Mouse (Mus musculus): ENCODE measurements around the gene Omg. TPM values are rescaled to one million over a fixed set of nuclear protein-coding genes. Genes with fewer than 3 reads are reported as not detected.

Omg gene
- not detected in 2 replicates for polyA plus RNA-seq (2012)

GRCm38 (mm10) chr11:79503845-79504244 lies at the start of gene Omg:
Gene Omg, minus strand, starts transcription at chr11:79504084.
- no peaks in the 10 kb centered on the region for H3K27me3 ChIP-seq (ENCODE audit: control insufficient read depth)
- H3K36me3 ChIP-seq (ENCODE audit: control insufficient read depth) = no peaks in the 10 kb centered on the region
- H3K4me1 ChIP-seq (ENCODE audit: control insufficient read depth) = no peaks in the 10 kb centered on the region
- TF ChIP-seq GATA1 (IDR thresholded peaks at IDR 0.05; ENCODE audit: low read length) (no peak), TAL1 (IDR thresholded peaks at IDR 0.05; ENCODE audit: low read length) (no peak)
- no peaks in the 10 kb centered on the region for H3K9me3 ChIP-seq (ENCODE audit: control insufficient read depth, low read length)
- H3K4me3 ChIP-seq (replicated peaks) = no peak within 1 kb of the TSS

- no peaks in the 10 kb centered on the region; the same call in none of the 2 replicates for H3K4me1 ChIP-seq (ENCODE audit: control insufficient read depth)
- TF ChIP-seq GATA1 (IDR thresholded peaks at IDR 0.05; ENCODE audit: low read length) (no peak), TAL1 (IDR thresholded peaks at IDR 0.05; ENCODE audit: low read length) (no peak)
- H3K4me3 ChIP-seq (replicated peaks) = no peak overlapping the region
- no peaks in the 10 kb centered on the region for H3K9me3 ChIP-seq (ENCODE audit: control insufficient read depth, low read length)
- no peaks in the 10 kb centered on the region for H3K27me3 ChIP-seq (ENCODE audit: control insufficient read depth)
- peaks cover 12% of the 10 kb centered on the region for H3K36me3 ChIP-seq (ENCODE audit: control insufficient read depth)
These were observed 48.7 kb upstream of the Omg start for GRCm38 (mm10) chr11:79552622-79553021.

GRCm38 (mm10) chr11:79536293-79536692 lies 32.4 kb upstream of the Omg start:
- TF ChIP-seq GATA1 (IDR thresholded peaks at IDR 0.05; ENCODE audit: low read length) = no peak
- TF ChIP-seq TAL1 (IDR thresholded peaks at IDR 0.05; ENCODE audit: low read length) = no peak
- peaks cover 3% of the 10 kb centered on the region; the same call in 1 of the 2 replicates for H3K36me3 ChIP-seq (ENCODE audit: control insufficient read depth)
- peaks cover 6% of the 10 kb centered on the region for H3K4me1 ChIP-seq (ENCODE audit: control insufficient read depth)
- no peaks in the 10 kb centered on the region for H3K27me3 ChIP-seq (ENCODE audit: control insufficient read depth)
- H3K9me3 ChIP-seq (ENCODE audit: control insufficient read depth, low read length) = no peaks in the 10 kb centered on the region
- no peak overlapping the region for H3K4me3 ChIP-seq (replicated peaks)

- H3K4me1 ChIP-seq (ENCODE audit: control insufficient read depth) = peaks cover 10% of the 10 kb centered on the region
These were observed 31.7 kb upstream of the Omg start for GRCm38 (mm10) chr11:79535554-79535953.

GRCm38 (mm10) chr11:79533950-79534690 lies 30.2 kb upstream of the Omg start:
- peaks cover 13% of the 10 kb centered on the region for H3K4me1 ChIP-seq (ENCODE audit: control insufficient read depth)
- TF ChIP-seq TAL1 (IDR thresholded peaks at IDR 0.05; ENCODE audit: low read length) (no peak), GATA1 (IDR thresholded peaks at IDR 0.05; ENCODE audit: low read length) (no peak)

More at GRCm38 (mm10) chr11:79535554-79535953, 31.7 kb upstream of the Omg start:
- no peak for TF ChIP-seq GATA1 (IDR thresholded peaks at IDR 0.05; ENCODE audit: low read length)
- TF ChIP-seq TAL1 (IDR thresholded peaks at IDR 0.05; ENCODE audit: low read length) = no peak
- H3K4me3 ChIP-seq (replicated peaks) = no peak overlapping the region
- H3K36me3 ChIP-seq (ENCODE audit: control insufficient read depth) = peaks cover 3% of the 10 kb centered on the region; the same call in 1 of the 2 replicates
- H3K27me3 ChIP-seq (ENCODE audit: control insufficient read depth) = no peaks in the 10 kb centered on the region
- no peaks in the 10 kb centered on the region for H3K9me3 ChIP-seq (ENCODE audit: control insufficient read depth, low read length)

GRCm38 (mm10) chr11:79533311-79533710 lies 29.4 kb upstream of the Omg start:
- H3K4me1 ChIP-seq (ENCODE audit: control insufficient read depth) = peaks cover 13% of the 10 kb centered on the region
- H3K9me3 ChIP-seq (ENCODE audit: control insufficient read depth, low read length) = no peaks in the 10 kb centered on the region
- no peak overlapping the region for H3K4me3 ChIP-seq (replicated peaks)
- no peak for TF ChIP-seq GATA1 (IDR thresholded peaks at IDR 0.05; ENCODE audit: low read length)
- no peak for TF ChIP-seq TAL1 (IDR thresholded peaks at IDR 0.05; ENCODE audit: low read length)
- H3K27me3 ChIP-seq (ENCODE audit: control insufficient read depth) = no peaks in the 10 kb centered on the region
- H3K36me3 ChIP-seq (ENCODE audit: control insufficient read depth) = peaks cover 3% of the 10 kb centered on the region; the same call in 1 of the 2 replicates

More at GRCm38 (mm10) chr11:79533950-79534690, 30.2 kb upstream of the Omg start:
- Histone ChIP-seq H3K36me3 (ENCODE audit: control insufficient read depth) (peaks cover 3% of the 10 kb centered on the region; the same call in 1 of the 2 replicates), H3K9me3 (ENCODE audit: control insufficient read depth, low read length) (no peaks in the 10 kb centered on the region), H3K4me3 (replicated peaks) (no peak overlapping the region), H3K27me3 (ENCODE audit: control insufficient read depth) (no peaks in the 10 kb centered on the region)

GRCm38 (mm10) chr11:79531485-79531884 lies 27.6 kb upstream of the Omg start:
- peaks cover 25% of the 10 kb centered on the region for H3K4me1 ChIP-seq (ENCODE audit: control insufficient read depth)
- no peak for TF ChIP-seq TAL1 (IDR thresholded peaks at IDR 0.05; ENCODE audit: low read length)
- no peak for TF ChIP-seq GATA1 (IDR thresholded peaks at IDR 0.05; ENCODE audit: low read length)
- H3K9me3 ChIP-seq (ENCODE audit: control insufficient read depth, low read length) = no peaks in the 10 kb centered on the region
- no peaks in the 10 kb centered on the region; the same call in 1 of the 2 replicates for H3K36me3 ChIP-seq (ENCODE audit: control insufficient read depth)
- no peaks in the 10 kb centered on the region for H3K27me3 ChIP-seq (ENCODE audit: control insufficient read depth)
- no peak overlapping the region for H3K4me3 ChIP-seq (replicated peaks)

GRCm38 (mm10) chr11:79530774-79531173 lies 26.9 kb upstream of the Omg start:
- Histone ChIP-seq H3K9me3 (ENCODE audit: control insufficient read depth, low read length) (no peaks in the 10 kb centered on the region), H3K27me3 (ENCODE audit: control insufficient read depth) (no peaks in the 10 kb centered on the region), H3K36me3 (ENCODE audit: control insufficient read depth) (no peaks in the 10 kb centered on the region; the same call in 1 of the 2 replicates), H3K4me3 (replicated peaks) (no peak overlapping the region), H3K4me1 (ENCODE audit: control insufficient read depth) (peaks cover 25% of the 10 kb centered on the region)
- TF ChIP-seq TAL1 (IDR thresholded peaks at IDR 0.05; ENCODE audit: low read length) = no peak
- TF ChIP-seq GATA1 (IDR thresholded peaks at IDR 0.05; ENCODE audit: low read length) = no peak

- TF ChIP-seq GATA1 (IDR thresholded peaks at IDR 0.05; ENCODE audit: low read length) = no peak
- no peak for TF ChIP-seq TAL1 (IDR thresholded peaks at IDR 0.05; ENCODE audit: low read length)
- H3K9me3 ChIP-seq (ENCODE audit: control insufficient read depth, low read length) = no peaks in the 10 kb centered on the region
- no peak within 1 kb of the TSS for H3K4me3 ChIP-seq (replicated peaks)
These were observed 26.5 kb upstream of the Omg start, which contains the start of the genes Evi2 and Evi2a for GRCm38 (mm10) chr11:79530333-79530761. Gene Evi2, minus strand, starts transcription at chr11:79530589. Gene Evi2a, minus strand, starts transcription at chr11:79530609.

More at GRCm38 (mm10) chr11:79530333-79530761, 26.5 kb upstream of the Omg start, which contains the start of the genes Evi2 and Evi2a:
- H3K4me1 ChIP-seq (ENCODE audit: control insufficient read depth) = peaks cover 25% of the 10 kb centered on the region
- no peaks in the 10 kb centered on the region for H3K27me3 ChIP-seq (ENCODE audit: control insufficient read depth)
- no peaks in the 10 kb centered on the region; the same call in 1 of the 2 replicates for H3K36me3 ChIP-seq (ENCODE audit: control insufficient read depth)
